Mouse (Mus musculus) intestine, embryonic 16.5 days (tissue): ENCODE results near the gene Dera. TPM values are rescaled to one million over a fixed set of nuclear protein-coding genes. Genes with fewer than 3 reads are reported as not detected.
A peak's percentile ranks its signal among the peaks of the same experiment; 100 is the strongest.

Experiments
- ATAC-seq: fragments of 200-750 bp; cut with Nextera tagmentation; 2 replicates; pipeline ENCODE4 v1.8.0; 2017; ENCODE audit warnings: moderate TSS enrichment, moderate library complexity
- H3K27ac ChIP-seq: fragments of 300-500 bp; sonication (generic); 2 replicates; pipeline ENCODE4 v1.5.1; 2014; ENCODE audit warnings: mild to moderate bottlenecking, low read length
- H3K27me3 ChIP-seq: fragments of 300-500 bp; sonication (generic); replicated peaks from 2 replicates; pipeline ENCODE4 v1.6.1; 2014; ENCODE audit warnings: low read length, control low read depth, mixed read lengths; ENCODE audit not compliant: control insufficient read depth, insufficient read depth
- H3K36me3 ChIP-seq: fragments of 300-500 bp; sonication (generic); 2 replicates; pipeline ENCODE4 v1.6.1; 2014; ENCODE audit warnings: low read length, control low read depth; ENCODE audit not compliant: control insufficient read depth, insufficient read depth
- H3K4me1 ChIP-seq: fragments of 300-500 bp; sonication (generic); 2 replicates; pipeline ENCODE4 v1.6.1; 2014; ENCODE audit warnings: low read length, control low read depth, mixed read lengths; ENCODE audit not compliant: control insufficient read depth, insufficient read depth
- H3K4me2 ChIP-seq: fragments of 300-500 bp; sonication (generic); 2 replicates; pipeline ENCODE4 v1.6.1; 2014; ENCODE audit warnings: low read depth, low read length, control low read depth
- H3K4me3 ChIP-seq: fragments of 300-500 bp; sonication (generic); 2 replicates; pipeline ENCODE4 v1.5.1; 2014; ENCODE audit warnings: mild to moderate bottlenecking, low read length
- H3K9ac ChIP-seq: fragments of 300-500 bp; sonication (generic); 2 replicates; pipeline ENCODE4 v1.6.1; 2014; ENCODE audit warnings: low read depth, low read length
- H3K9me3 ChIP-seq: fragments of 300-500 bp; sonication (generic); 2 replicates; pipeline ENCODE4 v1.6.1; 2016; ENCODE audit warnings: low read length, control low read depth; ENCODE audit not compliant: control insufficient read depth
- WGBS: fragments of 180-500 bp; shearing (Covaris S2); extraction: QIAGEN DNeasy Blood & Tissue Kit; methylation state at CpG from one replicate; pipeline ENCODE4 v1.1.7; 2014; 5-methylcytosine and 5-hydroxymethylcytosine counted together
- polyA plus RNA-seq: library from polyadenylated mRNA; unstranded; fragments of >200 nt; fragmentation: Nextera tagmentation; extraction: Ambion mirVana; gene quantifications from 2 replicates; pipeline ENCODE4 v1.2.1, GENCODE M21; 2015

Dera gene
- polyA plus RNA-seq, 1 experiment from 2014 or later = 124 TPM

DNA sequence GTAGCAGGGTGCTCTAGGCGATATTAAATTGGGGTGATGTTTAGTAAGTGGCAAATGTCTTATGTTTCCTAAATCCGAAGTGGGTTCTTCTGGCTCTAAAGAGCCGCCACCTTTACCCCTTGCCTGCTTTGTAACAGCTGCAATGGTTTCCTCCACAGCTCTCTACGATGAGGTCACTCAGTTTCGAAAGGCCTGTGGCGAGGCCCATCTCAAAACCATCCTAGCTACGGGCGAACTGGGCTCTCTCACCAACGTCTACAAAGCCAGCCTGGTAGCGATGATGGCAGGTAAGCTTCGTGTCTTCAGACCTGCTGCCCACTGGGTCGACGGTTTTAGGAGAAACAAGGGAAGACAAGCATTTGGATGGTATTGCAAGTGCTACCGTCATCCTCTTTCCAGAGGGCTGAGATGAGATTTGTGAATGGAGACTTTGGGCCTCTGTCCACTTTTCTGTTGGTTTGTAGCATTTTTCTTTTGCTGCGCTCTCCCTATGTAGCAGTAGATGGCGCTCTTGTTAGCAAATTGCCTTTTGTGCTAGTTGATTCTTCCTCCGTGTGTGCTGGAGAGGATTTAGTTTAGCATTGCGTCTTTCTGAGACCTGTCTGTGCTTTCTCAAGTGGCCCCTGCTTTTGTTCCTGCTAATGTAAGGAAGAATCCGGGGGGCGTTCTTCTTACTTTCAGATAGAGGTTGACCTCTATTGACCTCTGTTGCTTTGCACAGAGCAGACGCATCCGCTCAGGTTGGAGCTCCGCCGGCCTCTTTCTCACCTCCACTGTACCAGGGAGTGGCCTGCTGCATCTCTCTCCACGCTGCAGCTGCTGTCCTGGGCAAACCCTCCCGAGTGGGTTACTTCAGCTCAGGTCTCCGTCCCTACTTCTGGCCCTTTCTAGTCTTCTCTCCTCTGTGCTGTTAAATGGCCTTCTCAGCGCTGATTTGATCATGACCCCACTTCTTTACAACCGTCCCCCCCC is 42.5 kb downstream of the Dera start:
- Histone ChIP-seq H3K9ac (no peak overlapping the region), H3K27me3 (no peaks in the 10 kb centered on the region), H3K36me3 (peaks cover 3% of the 10 kb centered on the region; the same call in 1 of the 2 replicates), H3K9me3 (no peaks in the 10 kb centered on the region), H3K27ac (no peak overlapping the region), H3K4me3 (no peak overlapping the region), H3K4me1 (no peaks in the 10 kb centered on the region), H3K4me2 (no peak overlapping the region)
- ATAC-seq = peak; percentile 23; the same call in 1 of the 2 replicates
- WGBS = 71% methylated on average over 29 of the region's 29 CpGs

DNA sequence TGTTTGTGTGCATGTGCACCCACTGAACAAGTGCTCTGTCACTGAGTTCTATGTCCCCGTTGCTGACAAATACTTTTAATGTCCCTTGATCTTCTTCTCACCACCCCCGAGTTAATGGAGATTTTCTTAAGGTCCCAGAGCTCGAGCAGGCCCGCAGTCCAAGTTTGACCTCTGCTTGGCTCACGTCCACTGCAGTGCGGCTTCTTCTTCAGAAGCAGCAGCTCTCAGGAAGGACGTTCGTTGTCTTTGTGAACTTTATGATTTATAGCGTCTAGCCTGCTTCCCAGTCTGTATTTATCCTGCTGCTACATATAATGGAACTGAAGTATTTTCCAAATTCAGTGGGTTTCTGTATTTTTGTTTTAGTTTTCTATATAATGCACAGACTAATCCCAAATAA is 44.9 kb downstream of the Dera start:
- WGBS = 67% methylated on average over 9 of the region's 9 CpGs
- H3K4me2 ChIP-seq = no peak overlapping the region
- no peak for ATAC-seq

DNA sequence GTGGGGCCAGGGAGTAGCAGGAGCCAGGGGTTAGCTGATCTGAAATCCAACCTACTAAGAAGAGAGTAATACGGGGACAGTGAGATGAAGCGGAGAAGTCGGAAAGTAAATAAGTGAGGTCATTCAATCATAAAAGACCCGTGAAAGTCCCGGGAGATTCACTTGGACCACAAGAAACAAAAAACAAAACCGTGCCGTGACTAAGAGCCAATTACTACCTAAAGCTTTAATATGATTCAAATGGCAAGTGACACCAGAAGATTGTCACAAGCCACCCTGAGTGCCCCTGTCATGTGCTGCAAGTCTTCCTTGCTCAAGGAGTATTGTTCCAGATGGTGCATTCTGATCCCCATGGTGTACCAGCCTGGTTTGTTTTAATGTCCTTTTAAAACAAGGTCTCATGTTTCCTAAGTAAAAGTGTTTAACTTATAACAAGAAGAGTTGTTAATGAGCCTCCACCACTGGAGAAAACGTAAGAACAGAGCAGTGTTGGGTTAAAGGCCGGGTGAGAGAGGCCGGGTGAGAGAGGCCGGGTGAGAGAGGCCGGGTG is 49.2 kb downstream of the Dera start:
- no peaks in the 10 kb centered on the region for H3K9me3 ChIP-seq
- no peak overlapping the region for H3K9ac ChIP-seq
- WGBS = 67% methylated on average over 12 of the region's 12 CpGs
- peaks cover 3% of the 10 kb centered on the region; the same call in 1 of the 2 replicates for H3K36me3 ChIP-seq
- no peak for ATAC-seq
- no peaks in the 10 kb centered on the region for H3K4me1 ChIP-seq
- H3K4me3 ChIP-seq = no peak overlapping the region
- H3K27ac ChIP-seq = no peak overlapping the region
- H3K4me2 ChIP-seq = no peak overlapping the region
- H3K27me3 ChIP-seq = no peaks in the 10 kb centered on the region

More for the DNA sequence above, 44.9 kb downstream of the Dera start:
- Histone ChIP-seq H3K27me3 (no peaks in the 10 kb centered on the region), H3K36me3 (peaks cover 3% of the 10 kb centered on the region; the same call in 1 of the 2 replicates), H3K9ac (no peak overlapping the region), H3K4me1 (no peaks in the 10 kb centered on the region), H3K27ac (no peak overlapping the region), H3K4me3 (no peak overlapping the region), H3K9me3 (no peaks in the 10 kb centered on the region)

DNA sequence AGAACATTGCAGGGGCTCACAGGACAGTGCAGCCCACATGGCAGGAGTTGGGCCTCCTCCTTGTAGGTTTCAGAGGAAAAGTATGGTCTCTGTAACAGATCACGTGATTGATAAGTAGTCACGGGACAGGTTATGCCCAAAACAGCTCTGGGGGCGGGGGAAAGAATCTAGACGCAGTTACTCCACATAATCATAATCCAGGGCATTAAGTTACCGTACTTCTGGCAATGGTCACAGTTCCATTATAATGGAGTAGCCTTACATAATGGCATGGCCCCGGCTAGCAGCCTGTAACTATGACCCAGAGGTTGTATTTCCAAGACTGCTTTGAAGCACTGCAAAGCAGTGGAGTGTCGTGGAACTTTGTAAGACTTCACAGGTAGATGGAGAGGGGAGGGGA is 49.8 kb downstream of the Dera start:
- no peaks in the 10 kb centered on the region for H3K9me3 ChIP-seq
- H3K9ac ChIP-seq = no peak overlapping the region
- no peak overlapping the region for H3K4me2 ChIP-seq
- H3K27me3 ChIP-seq = no peaks in the 10 kb centered on the region
- no peak overlapping the region for H3K27ac ChIP-seq
- H3K4me3 ChIP-seq = no peak overlapping the region
- WGBS = 82% methylated on average over 7 of the region's 7 CpGs
- H3K36me3 ChIP-seq = peaks cover 3% of the 10 kb centered on the region; the same call in 1 of the 2 replicates
- ATAC-seq = no peak
- no peaks in the 10 kb centered on the region for H3K4me1 ChIP-seq

DNA sequence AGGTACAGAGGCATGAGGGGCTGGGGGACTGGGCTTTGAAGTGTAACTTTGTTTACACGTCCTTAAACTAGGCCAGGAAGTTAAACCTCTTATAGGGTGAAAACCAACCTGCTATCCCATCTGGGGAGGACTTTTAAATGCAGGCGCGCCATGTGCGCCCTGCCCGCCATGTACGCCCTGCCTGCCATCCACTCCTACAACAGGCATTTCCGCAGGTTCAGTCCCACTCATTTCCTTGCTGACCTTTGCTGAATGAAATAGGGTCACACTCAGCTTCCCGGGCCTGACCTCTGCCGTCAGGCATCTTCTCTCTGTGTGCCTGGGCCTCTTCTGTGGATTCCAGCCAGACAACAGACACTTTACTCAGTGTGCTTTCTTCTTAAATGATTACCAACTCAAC is 50.3 kb downstream of the Dera start:
- ATAC-seq = no peak
- Histone ChIP-seq H3K27me3 (no peaks in the 10 kb centered on the region), H3K4me1 (no peaks in the 10 kb centered on the region), H3K9me3 (no peaks in the 10 kb centered on the region), H3K9ac (no peak overlapping the region), H3K4me3 (no peak overlapping the region), H3K36me3 (peaks cover 3% of the 10 kb centered on the region; the same call in 1 of the 2 replicates), H3K27ac (no peak overlapping the region), H3K4me2 (no peak overlapping the region)
- WGBS = 69% methylated on average over 9 of the region's 9 CpGs

DNA sequence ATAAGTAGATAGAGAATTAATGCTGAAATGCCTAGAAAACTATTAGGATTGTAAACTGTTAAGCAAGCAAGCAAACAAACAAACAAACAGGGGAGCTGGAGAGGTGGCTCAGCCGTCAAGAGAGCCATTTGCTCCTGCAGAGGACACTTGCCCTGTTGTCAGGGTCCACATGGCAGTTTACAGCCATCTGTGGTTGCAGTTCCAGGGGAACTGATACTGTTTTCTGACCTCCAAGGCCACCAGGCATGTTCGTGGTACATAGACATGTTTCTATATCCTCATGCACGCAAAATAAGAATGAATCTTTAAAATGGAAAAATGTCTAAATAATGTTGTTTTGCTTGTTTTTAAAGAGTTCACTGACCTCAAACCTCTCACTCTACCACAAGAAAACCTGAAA is 52.0 kb downstream of the Dera start:
- H3K27me3 ChIP-seq = no peaks in the 10 kb centered on the region
- peaks cover 3% of the 10 kb centered on the region; the same call in 1 of the 2 replicates for H3K36me3 ChIP-seq
- H3K4me1 ChIP-seq = no peaks in the 10 kb centered on the region
- WGBS = 81% methylated on average over 3 of the region's 3 CpGs
- H3K4me2 ChIP-seq = no peak overlapping the region
- no peaks in the 10 kb centered on the region for H3K9me3 ChIP-seq
- ATAC-seq = no peak
- H3K4me3 ChIP-seq = no peak overlapping the region
- no peak overlapping the region for H3K9ac ChIP-seq
- no peak overlapping the region for H3K27ac ChIP-seq

DNA sequence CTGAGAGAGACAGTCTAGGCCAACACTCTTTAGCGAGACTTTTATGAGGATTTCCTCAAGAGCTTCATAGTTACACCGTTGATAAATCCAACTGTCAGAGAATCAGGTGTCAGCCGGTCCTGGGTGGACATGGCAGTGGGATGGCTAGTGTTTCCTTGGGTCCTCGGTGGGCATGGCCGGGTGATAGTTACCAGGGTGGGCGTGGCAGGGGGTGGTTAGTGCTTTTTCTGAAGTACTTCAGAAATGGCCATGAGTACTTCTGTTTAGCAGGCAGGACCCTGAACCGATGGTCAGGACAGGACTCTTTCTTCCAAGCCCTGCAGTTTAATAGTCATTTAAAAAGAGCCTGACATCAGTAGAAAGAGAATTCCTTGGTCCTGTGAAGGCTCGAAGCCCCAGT is 52.5 kb downstream of the Dera start:
- H3K4me3 ChIP-seq = no peak overlapping the region
- no peaks in the 10 kb centered on the region for H3K4me1 ChIP-seq
- 88% methylated on average over 8 of the region's 8 CpGs for WGBS
- no peak overlapping the region for H3K4me2 ChIP-seq
- H3K27ac ChIP-seq = no peak overlapping the region
- H3K27me3 ChIP-seq = no peaks in the 10 kb centered on the region
- no peak overlapping the region for H3K9ac ChIP-seq
- H3K36me3 ChIP-seq = peaks cover under 1% of the 10 kb centered on the region; the same call in 1 of the 2 replicates
- ATAC-seq = no peak
- no peaks in the 10 kb centered on the region for H3K9me3 ChIP-seq

DNA sequence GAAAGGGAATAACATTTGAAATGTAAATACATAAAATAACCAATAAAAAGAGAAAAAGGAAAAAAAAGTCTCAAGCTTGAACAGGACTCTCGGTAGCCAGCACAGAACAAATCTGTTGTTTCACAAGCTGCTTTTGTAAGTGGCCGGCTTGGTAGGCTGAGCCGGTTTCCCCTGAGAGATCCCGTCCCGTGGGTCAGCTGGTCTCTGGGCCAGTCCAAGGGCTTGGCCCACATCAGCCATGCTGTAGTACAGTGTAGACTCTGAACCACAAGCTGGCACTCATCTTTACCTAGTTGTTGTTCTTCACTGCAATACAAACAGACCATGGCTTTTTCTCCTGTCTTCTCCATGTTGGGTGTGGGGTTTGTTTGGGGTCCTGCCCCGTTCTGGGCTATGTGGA is 53.0 kb downstream of the Dera start:
- H3K36me3 ChIP-seq = no peaks in the 10 kb centered on the region
- H3K9me3 ChIP-seq = no peaks in the 10 kb centered on the region
- H3K9ac ChIP-seq = no peak overlapping the region
- no peaks in the 10 kb centered on the region for H3K4me1 ChIP-seq
- ATAC-seq = no peak
- WGBS = 88% methylated on average over 6 of the region's 6 CpGs
- H3K27me3 ChIP-seq = no peaks in the 10 kb centered on the region
- H3K4me2 ChIP-seq = no peak overlapping the region
- no peak overlapping the region for H3K27ac ChIP-seq
- no peak overlapping the region for H3K4me3 ChIP-seq

DNA sequence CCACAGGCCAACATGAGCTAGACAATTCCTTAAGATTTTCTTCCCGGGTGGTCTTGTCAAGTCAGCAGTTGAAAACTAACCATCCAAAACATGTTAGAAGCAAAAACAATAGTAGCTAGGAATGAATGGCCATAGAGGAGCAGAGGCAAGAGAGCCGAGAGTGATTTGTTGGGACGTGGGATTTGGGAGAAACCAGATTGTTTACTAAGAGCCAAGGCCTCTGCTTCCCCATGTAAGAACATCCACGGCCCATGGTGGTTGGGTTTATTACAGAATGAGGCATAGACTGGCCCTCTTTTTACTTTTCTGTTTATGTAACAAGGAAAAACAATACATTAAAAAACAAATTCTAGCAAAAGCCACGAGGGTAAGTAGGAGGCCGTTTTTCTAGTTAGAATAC is 54.4 kb downstream of the Dera start:
- no peaks in the 10 kb centered on the region for H3K36me3 ChIP-seq
- WGBS = 81% methylated on average over 6 of the region's 6 CpGs
- no peak overlapping the region for H3K27ac ChIP-seq
- H3K9ac ChIP-seq = no peak overlapping the region
- no peak for ATAC-seq
- H3K4me3 ChIP-seq = no peak overlapping the region
- no peaks in the 10 kb centered on the region for H3K9me3 ChIP-seq
- no peak overlapping the region for H3K4me2 ChIP-seq
- H3K27me3 ChIP-seq = no peaks in the 10 kb centered on the region
- H3K4me1 ChIP-seq = no peaks in the 10 kb centered on the region
